Mouse (Mus musculus) erythroblast, embryonic 14.5 days (primary cell): Measurements from ENCODE around the gene Npvf.

Source experiments
- GATA1 ChIP-seq: IDR thresholded peaks from 2 replicates; pipeline ENCODE4 v1.6.1; 2012; ENCODE audit warnings: low read length, inconsistent platforms, mixed read lengths
- TAL1 ChIP-seq: IDR thresholded peaks from 3 replicates; pipeline ENCODE4 v1.6.1; 2012; ENCODE audit warnings: low read length, inconsistent platforms, mixed read lengths

DNA sequence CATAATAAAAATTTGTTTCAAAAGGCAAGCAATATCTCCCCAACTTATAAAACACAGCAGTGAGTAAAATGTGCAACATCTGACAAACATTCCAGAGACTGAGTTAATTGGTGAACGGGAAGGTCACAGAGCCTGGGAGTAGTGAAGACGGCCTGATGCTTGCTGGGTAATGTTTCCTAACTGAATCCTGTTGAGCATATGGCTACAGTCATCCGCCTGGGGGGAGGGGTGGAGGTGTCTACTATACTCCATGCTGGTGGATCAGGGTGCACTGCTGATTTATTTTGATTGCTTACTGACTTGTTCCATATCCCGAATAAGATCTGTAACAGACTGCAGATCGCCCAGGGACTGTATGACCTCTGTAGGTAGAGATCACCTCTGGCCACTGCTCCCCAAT, 12.3 kb downstream of the Npvf start:
- no peak for TF ChIP-seq GATA1
- no peak for TF ChIP-seq TAL1
